Mouse (Mus musculus) activated CD4-positive, CD25-positive, alpha-beta regulatory T cell (primary cell): ENCODE results near the gene H2-M5. TPM values are rescaled to one million over a fixed set of nuclear protein-coding genes. Genes with fewer than 3 reads are reported as not detected.

Experiments
- polyA plus RNA-seq, 2 experiments: library from polyadenylated mRNA; unstranded; fragments of 100-300 nt; shearing (Covaris generic); gene quantifications; one replicate each; pipeline ENCODE4 v1.2.1; 2017

The H2-M5 gene
- under 1 TPM in 1 of 2 experiments, not detected in 1; 0.12 TPM for polyA plus RNA-seq

DNA sequence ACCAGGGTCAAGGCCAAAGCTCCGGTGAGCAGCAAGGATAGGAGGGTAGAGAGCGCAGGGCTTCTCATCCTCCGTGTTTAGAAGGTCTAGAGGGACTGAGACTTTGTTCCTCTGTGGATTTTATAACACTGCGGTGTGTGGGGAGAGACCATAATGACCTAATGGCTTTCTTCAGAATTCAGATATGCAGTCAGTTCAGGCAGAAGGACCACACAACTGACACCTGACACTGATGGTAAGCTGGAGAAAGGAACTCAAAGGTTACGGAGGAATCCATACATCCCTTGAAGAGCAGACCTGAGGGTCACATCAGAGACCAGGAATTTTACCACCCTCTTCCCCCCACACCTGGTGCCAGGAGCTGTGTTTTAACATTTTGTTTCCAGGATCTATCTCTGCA, at the start of gene H2-M5:
Gene H2-M5 (minus strand): TSS at position 101 of the 400 bp plus-strand sequence.

DNA sequence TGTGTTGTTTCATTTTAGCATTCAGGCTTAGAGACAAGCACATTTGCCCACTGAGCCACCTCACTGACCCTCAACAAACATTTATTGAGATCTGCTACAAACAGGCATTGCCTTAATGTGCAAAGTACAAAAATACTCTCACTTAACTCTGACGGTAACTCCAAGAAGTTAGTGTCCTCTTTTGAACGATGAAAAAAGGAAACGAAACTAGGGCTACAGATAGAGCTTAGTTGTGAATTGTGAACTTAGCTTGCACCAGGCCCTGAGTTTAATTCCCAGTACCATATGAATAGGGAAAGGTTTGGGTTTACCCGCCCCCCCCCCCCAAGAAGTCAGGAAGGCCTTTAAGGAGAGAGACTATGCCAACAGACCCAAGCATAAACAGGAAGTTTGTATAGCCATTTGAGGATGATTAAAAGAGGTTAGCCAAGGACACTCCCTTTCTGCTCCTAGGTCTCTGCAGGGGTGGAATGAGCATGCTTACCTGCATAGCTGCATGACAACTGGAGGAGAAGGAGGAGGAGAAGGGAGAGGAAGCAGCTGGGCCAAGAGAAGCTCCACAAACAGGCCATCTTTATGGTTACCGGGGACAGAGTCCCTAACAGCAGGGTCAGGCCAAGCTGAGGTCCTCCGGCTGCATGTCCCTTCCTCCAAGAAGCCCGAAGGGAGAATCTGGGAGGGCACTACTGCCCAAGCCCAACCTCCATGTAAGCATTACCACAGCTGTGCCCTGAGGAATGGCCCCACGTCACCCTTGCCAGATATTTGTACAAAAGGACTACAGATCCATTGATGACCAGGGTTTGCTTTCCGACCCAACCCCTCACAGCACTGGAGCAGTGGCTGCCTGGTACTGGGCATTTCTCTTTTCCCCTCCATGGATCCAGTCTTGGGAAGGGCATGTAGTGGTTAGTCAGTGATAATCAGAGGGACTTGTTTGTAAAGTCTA, 33.6 kb upstream of the H2-M5 start, which contains the start of gene Mog:
Gene Mog (minus strand): TSS at position 771 of the 949 bp plus-strand sequence.

DNA sequence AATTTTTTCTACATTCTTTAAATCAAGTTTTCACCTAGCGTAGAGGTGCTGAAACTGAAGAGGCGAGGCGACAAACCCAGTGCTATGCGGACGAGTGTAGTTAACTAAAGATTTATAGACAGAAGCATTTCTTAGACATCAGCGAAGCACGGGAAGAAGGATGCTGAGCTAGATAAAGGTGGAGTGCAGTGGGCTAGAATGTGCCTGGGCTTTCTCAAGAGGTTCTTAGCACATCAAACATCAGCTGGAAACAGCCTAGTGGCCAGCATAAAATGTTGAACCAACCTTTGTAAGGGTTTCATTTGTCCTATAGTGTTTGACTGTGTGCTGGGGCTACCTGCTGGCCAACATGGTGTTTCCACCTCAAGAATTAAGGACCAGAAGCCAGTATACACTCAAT, 11.5 kb upstream of the H2-M5 start, which contains the start of gene Zfp57:
Gene Zfp57 (plus strand): TSS at position 301 of the 400 bp plus-strand sequence.

DNA sequence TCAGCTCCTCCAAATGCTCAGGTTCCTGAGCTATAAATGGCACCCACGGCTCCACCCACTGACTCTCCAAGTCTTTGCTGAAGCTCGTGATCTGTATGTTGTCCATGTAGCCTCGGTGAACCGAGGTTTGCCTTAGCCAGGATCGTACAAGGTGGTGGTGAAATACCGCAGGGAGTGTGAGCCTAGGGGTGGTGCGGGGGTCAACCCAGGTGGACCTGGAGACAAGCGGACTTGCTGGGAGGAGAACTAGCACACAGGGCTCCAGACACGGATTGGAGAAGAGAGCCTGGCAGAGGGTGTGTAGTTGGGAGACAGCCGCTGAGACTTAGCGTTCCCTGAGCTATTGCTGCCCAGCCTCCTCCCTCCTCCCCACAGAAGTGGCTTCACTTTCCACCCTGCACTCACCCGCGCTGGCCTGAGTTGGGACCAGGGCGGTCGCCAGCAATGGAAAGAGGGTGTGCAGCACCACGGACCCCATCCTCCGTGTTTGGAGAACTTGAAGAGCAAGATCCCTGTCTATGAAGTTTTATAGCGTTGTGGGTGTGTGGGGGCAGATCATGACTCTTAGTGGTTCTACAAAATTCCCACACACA, 8.0 kb downstream of the H2-M5 start, which contains the start of gene 2410137M14Rik:
Gene 2410137M14Rik (minus strand): TSS at position 17 of the 593 bp plus-strand sequence.

DNA sequence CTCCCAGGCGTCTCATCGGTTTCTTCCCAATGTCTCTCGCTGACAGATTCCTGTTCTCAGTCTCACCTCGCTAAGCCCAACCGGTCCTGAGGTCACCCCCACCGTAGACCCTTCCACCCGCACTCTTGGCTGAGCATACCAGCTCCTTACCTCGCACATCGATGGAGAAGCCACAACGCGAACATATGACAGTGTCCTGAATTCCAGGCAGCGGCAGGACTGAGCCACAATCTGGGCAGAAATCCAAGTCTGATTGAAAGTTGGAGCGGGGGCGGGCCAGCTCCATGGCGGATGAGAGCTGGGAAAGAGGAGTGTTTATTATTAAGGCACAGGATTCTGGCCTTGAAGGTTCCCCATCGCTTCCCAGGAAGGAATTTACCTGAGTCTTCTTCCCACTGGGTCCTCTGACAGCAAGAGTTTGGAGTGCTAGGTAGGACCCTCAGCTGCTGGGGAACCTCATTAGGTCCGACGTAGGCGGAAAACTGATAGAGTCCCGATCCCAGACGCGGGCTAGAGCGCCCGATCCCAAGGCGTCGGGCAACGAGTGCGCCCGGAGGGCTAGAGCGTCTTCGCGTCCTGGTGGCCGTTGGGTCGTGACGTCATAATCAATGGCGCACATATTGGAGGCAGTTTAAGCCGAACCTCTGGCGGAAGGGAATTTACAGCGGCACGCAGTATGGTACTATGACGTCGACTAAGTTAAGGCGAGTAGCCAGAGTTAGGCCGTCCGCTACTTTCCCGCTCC, 31.2 kb downstream of the H2-M5 start, which contains the start of the genes Znrd1 and Znrd1as:
Gene Znrd1 (minus strand): TSS at position 561 of the 745 bp plus-strand sequence.
Gene Znrd1as (plus strand): TSS at position 594 of the 745 bp plus-strand sequence.

DNA sequence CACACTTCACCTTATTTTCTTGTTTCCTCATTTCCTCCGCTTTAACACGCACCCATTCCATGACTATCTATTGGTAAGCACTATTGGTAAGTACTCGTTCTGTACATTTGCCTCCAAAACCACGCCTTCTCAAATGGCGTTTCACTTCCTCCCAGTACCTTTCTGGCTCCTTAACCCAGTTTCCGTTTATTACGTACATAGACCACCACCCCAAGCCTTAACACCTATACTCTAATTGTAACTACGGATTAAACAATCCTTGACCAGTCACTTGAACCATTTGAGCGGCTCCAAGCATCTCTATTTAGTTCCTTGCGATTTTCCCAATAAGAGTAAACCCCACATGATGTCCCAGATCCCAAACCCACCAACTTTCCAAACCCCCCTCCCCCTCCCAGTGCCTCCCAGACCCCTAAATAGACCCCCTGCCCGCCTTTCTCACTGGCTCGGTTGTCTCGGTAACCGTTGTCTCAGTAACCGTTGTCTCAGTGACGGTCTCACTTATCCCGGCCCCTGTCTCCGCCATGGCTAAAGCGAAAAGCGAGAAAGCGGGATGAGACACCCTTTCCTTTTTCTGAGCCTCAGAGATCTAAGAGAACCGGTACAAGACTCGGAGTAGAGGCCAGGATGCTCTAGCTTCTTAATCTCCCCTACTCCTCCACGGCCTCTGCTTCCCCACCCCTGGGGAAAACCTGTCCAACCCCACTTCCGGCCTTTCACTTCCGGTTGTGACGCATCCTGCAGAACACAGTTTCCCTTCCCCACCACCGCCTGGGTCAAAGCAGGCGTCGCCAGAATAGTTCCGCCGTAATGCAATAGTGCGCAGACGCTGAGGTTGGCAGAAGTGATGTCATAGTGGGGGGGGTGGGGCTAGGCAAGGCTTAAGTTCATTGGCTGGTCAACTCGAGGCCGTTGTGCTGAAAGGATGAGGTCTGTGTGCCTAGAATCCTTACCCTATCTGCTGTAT, 38.1 kb downstream of the H2-M5 start, which contains the start of gene Ppp1r11:
Gene Ppp1r11 (minus strand): TSS at position 761 of the 967 bp plus-strand sequence.

DNA sequence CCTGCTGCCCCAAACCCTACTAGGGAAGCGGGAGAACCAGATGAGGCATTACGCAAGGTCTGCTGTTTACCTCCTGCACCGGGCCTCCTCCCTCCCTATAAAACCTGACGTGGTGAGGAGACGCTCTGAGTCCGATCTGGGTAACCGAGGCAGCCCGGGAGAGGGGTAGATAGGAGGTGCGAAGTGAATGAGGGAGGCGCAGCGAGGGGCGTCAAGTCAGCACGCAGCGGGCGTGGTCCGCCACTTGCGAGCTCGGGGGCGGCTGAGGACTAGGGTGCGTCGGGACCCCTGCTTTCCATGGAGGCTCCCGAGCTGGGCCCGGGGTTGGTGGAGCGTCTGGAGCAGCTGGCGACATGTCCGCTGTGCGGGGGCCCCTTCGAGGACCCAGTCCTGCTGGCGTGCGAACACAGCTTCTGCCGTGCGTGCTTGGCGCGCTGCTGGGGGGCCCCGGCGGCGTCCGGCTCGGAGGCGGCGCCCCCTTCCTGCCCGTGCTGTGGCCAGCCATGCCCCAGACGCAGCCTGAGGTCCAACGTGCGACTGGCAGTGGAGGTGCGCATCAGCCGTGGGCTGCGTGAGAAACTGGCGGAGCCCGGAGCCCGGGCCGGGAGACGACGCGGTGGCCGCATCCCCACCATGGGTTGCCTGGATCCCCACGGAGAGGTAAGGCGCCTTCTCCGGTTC, 46.4 kb downstream of the H2-M5 start, which contains the start of gene Rnf39:
Gene Rnf39 (plus strand): TSS at position 128 of the 681 bp plus-strand sequence.

Other genes starting within 250 kb of the H2-M5 start
- gene H2-M10.5, start 216.6 kb downstream of the H2-M5 start, polyA plus RNA-seq: not detected
- gene H2-M10.6, start 177.4 kb downstream of the H2-M5 start, polyA plus RNA-seq: not detected
- gene Trim26, start 152.4 kb downstream of the H2-M5 start, polyA plus RNA-seq: 100 to 1,000 TPM; 102 to 109 TPM
- gene Trim15, start 122.3 kb downstream of the H2-M5 start, polyA plus RNA-seq: under 1 TPM; 0.47 to 0.57 TPM
- under 1 TPM in 1 of 2 experiments, not detected in 1; 0.10 TPM for gene Trim10, start 120.0 kb downstream of the H2-M5 start, polyA plus RNA-seq
- not detected for gene Trim40, start 99.4 kb downstream of the H2-M5 start, polyA plus RNA-seq
- gene Trim31, start 91.4 kb downstream of the H2-M5 start, polyA plus RNA-seq: under 1 TPM in 1 of 2 experiments, not detected in 1; 0.15 TPM
- gene Rnf39, start 46.6 kb downstream of the H2-M5 start, polyA plus RNA-seq: under 1 TPM in 1 of 2 experiments, not detected in 1; 0.38 TPM
- gene Ppp1r11, start 37.8 kb downstream of the H2-M5 start, polyA plus RNA-seq: 100 to 1,000 TPM; 141 to 146 TPM
- 10 to 100 TPM; 76.7 to 88.4 TPM for gene Znrd1, start 31.0 kb downstream of the H2-M5 start, polyA plus RNA-seq
- 1 to 10 TPM; 2.8 to 2.9 TPM for gene Znrd1as, start 30.9 kb downstream of the H2-M5 start, polyA plus RNA-seq
- gene 2410137M14Rik, start 8.3 kb downstream of the H2-M5 start, polyA plus RNA-seq: under 1 TPM; 0.23 to 0.41 TPM
- gene Zfp57, start 11.6 kb upstream of the H2-M5 start, polyA plus RNA-seq: not detected
- gene Mog, start 33.9 kb upstream of the H2-M5 start, polyA plus RNA-seq: not detected
- gene Gabbr1, start 56.4 kb upstream of the H2-M5 start, polyA plus RNA-seq: 10 to 100 TPM; 10.7 to 14.6 TPM
- gene Olfr90, start 99.0 kb upstream of the H2-M5 start, polyA plus RNA-seq: not detected
- under 1 TPM in 1 of 2 experiments, not detected in 1; 0.21 TPM for gene Olfr91, start 108.7 kb upstream of the H2-M5 start, polyA plus RNA-seq
- gene Olfr92, start 130.6 kb upstream of the H2-M5 start, polyA plus RNA-seq: not detected
- not detected for gene Olfr93, start 172.0 kb upstream of the H2-M5 start, polyA plus RNA-seq
- 1 to 10 TPM in 1 of 2 experiments, under 1 TPM in 1; 0.52 to 2.0 TPM for gene Ubd, start 204.4 kb upstream of the H2-M5 start, polyA plus RNA-seq
- not detected for gene Olfr94, start 211.5 kb upstream of the H2-M5 start, polyA plus RNA-seq
- gene Olfr95, start 223.6 kb upstream of the H2-M5 start, polyA plus RNA-seq: not detected
- gene Olfr96, start 230.6 kb upstream of the H2-M5 start, polyA plus RNA-seq: not detected
- not detected for gene Olfr97, start 247.8 kb upstream of the H2-M5 start, polyA plus RNA-seq